Mouse (Mus musculus): ENCODE results near the gene Olfr561. TPM values are rescaled to one million over a fixed set of nuclear protein-coding genes. Genes with fewer than 3 reads are reported as not detected.
A peak's percentile ranks its signal among the peaks of the same experiment; 100 is the strongest.

The Olfr561 gene
- not detected for total RNA-seq (2021)
- long read RNA-seq, experiment 1 = 0 reads
- long read RNA-seq, experiment 2 = 0 reads

DNA sequence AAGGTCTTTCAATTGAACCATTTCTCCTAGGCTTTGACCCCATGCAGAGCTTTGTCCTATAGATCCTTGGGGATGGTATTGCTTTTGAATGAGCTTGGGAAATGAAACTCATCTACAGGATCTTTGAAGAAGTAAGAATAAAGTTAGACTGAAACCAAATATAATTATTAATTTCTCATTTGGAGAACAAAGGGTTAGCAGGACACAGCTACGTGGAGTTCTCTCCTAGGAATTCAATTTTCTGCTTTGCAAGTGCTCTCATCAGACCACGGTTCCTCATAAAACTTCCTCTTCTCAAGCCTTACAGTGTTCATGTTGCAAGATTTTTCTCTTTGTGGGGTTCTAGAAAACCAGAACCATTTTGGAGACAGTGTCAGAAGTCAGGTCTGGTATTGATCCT is at the start of gene Olfr561:
Gene Olfr561, plus strand, starts transcription at position 301 of the 400 bp plus-strand sequence.
- no peak for DNase-seq
- intact Hi-C loops (cut with DNase I) = loop anchor here (5.0 kb wide), 1 partner anchor 41 kb away; no protein-coding TSS in a partner anchor

DNA sequence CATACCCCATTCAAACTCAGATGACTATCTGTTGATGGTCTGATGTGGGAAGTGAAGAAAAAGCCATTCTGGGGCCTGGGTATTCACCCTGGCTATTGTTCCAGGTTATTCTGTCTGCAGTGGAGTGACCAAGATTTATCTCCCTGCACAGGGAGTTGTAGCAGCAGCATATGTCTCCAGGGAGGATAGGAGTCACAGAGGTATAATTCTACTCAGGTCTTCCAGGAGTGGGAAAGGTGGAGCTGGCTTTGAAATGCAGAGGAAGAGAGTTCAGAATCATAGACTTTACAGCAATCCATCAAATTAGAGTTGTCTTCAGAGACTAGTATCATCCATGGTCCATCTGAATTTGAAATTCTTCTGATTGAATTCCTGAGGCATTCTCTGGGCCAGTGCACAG is 43.6 kb upstream of the Olfr561 start, which contains the start of gene Olfr559:
Gene Olfr559, minus strand, starts transcription at position 101 of the 400 bp plus-strand sequence.
- DNase-seq = no peak
- intact Hi-C loops (cut with DNase I) = no loop called here

GRCm38 (mm10) chr7:102733793-102734192 is 37.2 kb upstream of the Olfr561 start:
- intact Hi-C loops (cut with DNase I) = no loop called here
- DNase-seq = no peak

DNA sequence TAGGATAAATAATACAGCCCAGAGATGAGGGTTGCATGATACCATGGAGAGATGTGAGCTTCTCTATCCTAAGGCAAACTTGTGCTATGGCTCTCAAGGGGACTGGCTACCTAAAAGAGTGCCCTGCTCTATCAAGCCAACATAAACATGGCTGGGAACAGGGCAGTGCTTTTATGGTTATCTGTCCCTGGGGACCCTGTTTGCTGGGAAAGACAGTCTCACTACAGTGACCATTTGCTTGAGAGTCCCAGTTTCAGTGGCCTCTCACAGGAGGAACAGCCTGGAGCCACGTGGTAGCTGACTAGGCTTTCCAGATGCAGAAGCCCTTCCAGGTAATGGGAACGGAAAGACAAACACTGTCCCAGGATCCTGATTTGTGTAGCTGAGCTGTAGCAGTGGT is 33.3 kb upstream of the Olfr561 start:
- intact Hi-C loops (cut with DNase I) = no loop called here
- no peak for DNase-seq

- intact Hi-C loops (cut with DNase I) = loop anchor here (5.0 kb wide), 1 partner anchor 240 kb away; no protein-coding TSS in a partner anchor
- DNase-seq = peak in 1 of 2 experiments; percentile 5
These were observed 18.9 kb upstream of the Olfr561 start for GRCm38 (mm10) chr7:102752086-102752485.

GRCm38 (mm10) chr7:102759266-102759665 is 11.8 kb upstream of the Olfr561 start, which contains the start of the genes Olfr560 and Olfr78:
TSS of gene Olfr560 (minus strand) at chr7:102759366.
TSS of gene Olfr78 (minus strand) at chr7:102759471.
- intact Hi-C loops (cut with DNase I) = no loop called here
- no peak for DNase-seq

- intact Hi-C loops (cut with DNase I) = no loop called here
- DNase-seq = no peak
These were observed 32.2 kb downstream of the Olfr561 start, which contains the start of gene Olfr564 for GRCm38 (mm10) chr7:102803180-102803579. TSS of gene Olfr564 (plus strand) at chr7:102803480.

Other genes with a start within 250 kb of the Olfr561 start
- gene Olfr547, start 236.5 kb upstream of the Olfr561 start, total RNA-seq (2021) = not detected
- not detected for gene Olfr548-ps1, start 230.3 kb upstream of the Olfr561 start, total RNA-seq (2021)
- gene Olfr549, start 221.4 kb upstream of the Olfr561 start, total RNA-seq (2021) = not detected
- 1 to 10 TPM; 6.1 to 7.7 TPM for gene Trim21, start 205.7 kb upstream of the Olfr561 start, total RNA-seq (2021)
- under 1 TPM; 0.17 to 0.37 TPM for gene Olfr550, start 199.8 kb upstream of the Olfr561 start, total RNA-seq (2021)
- not detected for gene Olfr551, start 179.3 kb upstream of the Olfr561 start, total RNA-seq (2021)
- gene Olfr552, start 173.5 kb upstream of the Olfr561 start, total RNA-seq (2021) = under 1 TPM; 0.07 to 0.27 TPM
- not detected for gene Olfr553, start 153.0 kb upstream of the Olfr561 start, total RNA-seq (2021)
- not detected for gene Olfr554, start 132.8 kb upstream of the Olfr561 start, total RNA-seq (2021)
- not detected for gene Olfr555, start 112.4 kb upstream of the Olfr561 start, total RNA-seq (2021)
- gene Olfr556, start 106.3 kb upstream of the Olfr561 start, total RNA-seq (2021) = not detected
- 1 to 10 TPM; 7.7 to 8.7 TPM for gene Trim68, start 83.9 kb upstream of the Olfr561 start, total RNA-seq (2021)
- gene Olfr557, start 75.3 kb upstream of the Olfr561 start, total RNA-seq (2021) = not detected
- gene Olfr558, start 69.0 kb upstream of the Olfr561 start, total RNA-seq (2021) = 1 to 10 TPM; 4.8 to 5.1 TPM
- gene Olfr33, start 52.2 kb upstream of the Olfr561 start, total RNA-seq (2021) = not detected
- gene Olfr559, start 43.7 kb upstream of the Olfr561 start, total RNA-seq (2021) = not detected
- gene Olfr560, start 11.9 kb upstream of the Olfr561 start, total RNA-seq (2021) = under 1 TPM in 1 of 2 experiments, not detected in 1; 0.32 TPM
- 1 to 10 TPM; 1.6 to 2.1 TPM for gene Olfr78, start 11.8 kb upstream of the Olfr561 start, total RNA-seq (2021)
- gene Olfr564, start 32.3 kb downstream of the Olfr561 start, total RNA-seq (2021) = not detected
- gene Olfr566, start 87.5 kb downstream of the Olfr561 start, total RNA-seq (2021) = not detected
- gene Olfr568, start 105.9 kb downstream of the Olfr561 start, total RNA-seq (2021) = not detected
- not detected for gene Olfr569, start 119.7 kb downstream of the Olfr561 start, total RNA-seq (2021)
- gene Olfr570, start 123.4 kb downstream of the Olfr561 start, total RNA-seq (2021) = not detected
- not detected for gene Olfr571, start 146.3 kb downstream of the Olfr561 start, total RNA-seq (2021)
- not detected for gene Olfr572, start 153.2 kb downstream of the Olfr561 start, total RNA-seq (2021)
- gene Olfr573-ps1, start 171.4 kb downstream of the Olfr561 start, total RNA-seq (2021) = not detected
- not detected for gene Olfr574, start 177.2 kb downstream of the Olfr561 start, total RNA-seq (2021)
- gene Olfr575, start 187.6 kb downstream of the Olfr561 start, total RNA-seq (2021) = not detected
- not detected for gene Olfr576, start 191.4 kb downstream of the Olfr561 start, total RNA-seq (2021)
- gene Olfr577, start 204.7 kb downstream of the Olfr561 start, total RNA-seq (2021) = not detected
- not detected for gene Olfr578, start 218.1 kb downstream of the Olfr561 start, total RNA-seq (2021)